Mouse (Mus musculus) intestine, embryonic 15.5 days (tissue): ENCODE results near the gene Ccdc74a. TPM values are rescaled to one million over a fixed set of nuclear protein-coding genes. Genes with fewer than 3 reads are reported as not detected.

Experiments used
- polyA plus RNA-seq: library from polyadenylated mRNA; unstranded; fragments of >200 nt; fragmentation: Nextera tagmentation; extraction: Ambion mirVana; gene quantifications from 2 replicates; pipeline ENCODE4 v1.2.1, GENCODE M21; 2015

Gene Ccdc74a
- polyA plus RNA-seq, 1 experiment from 2014 or later, result 6.7 TPM

Other genes starting within 250 kb of the Ccdc74a start
- 13.5 and 14.4 TPM in 2 replicates for gene Snap29, start 240.5 kb upstream of the Ccdc74a start, polyA plus RNA-seq
- 25.9 and 30.1 TPM in 2 replicates for gene Pi4ka, start 240.2 kb upstream of the Ccdc74a start, polyA plus RNA-seq
- gene Crkl, start 194.5 kb upstream of the Ccdc74a start, polyA plus RNA-seq, result 53.3 and 57.8 TPM in 2 replicates
- 5.4 and 6.1 TPM in 2 replicates for gene Aifm3, start 156.9 kb upstream of the Ccdc74a start, polyA plus RNA-seq
- 72.7 and 82.6 TPM in 2 replicates for gene Lztr1, start 137.8 kb upstream of the Ccdc74a start, polyA plus RNA-seq
- 52.7 and 54.0 TPM in 2 replicates for gene Thap7, start 115.3 kb upstream of the Ccdc74a start, polyA plus RNA-seq
- 0.27 and 0.29 TPM in 2 replicates for gene Lrrc74b, start 85.2 kb upstream of the Ccdc74a start, polyA plus RNA-seq
- gene P2rx6, start 84.6 kb upstream of the Ccdc74a start, polyA plus RNA-seq, result 0.60 and 0.80 TPM in 2 replicates
- 25.0 and 29.4 TPM in 2 replicates for gene Slc7a4, start 63.3 kb upstream of the Ccdc74a start, polyA plus RNA-seq
- gene Smpd4, start 27.1 kb upstream of the Ccdc74a start, polyA plus RNA-seq, result 26.8 and 27.5 TPM in 2 replicates
- gene Med15, start 86.4 kb downstream of the Ccdc74a start, polyA plus RNA-seq, result 38.0 and 43.0 TPM in 2 replicates
- gene Klhl22, start 113.1 kb downstream of the Ccdc74a start, polyA plus RNA-seq, result 52.3 and 55.6 TPM in 2 replicates
- gene Scarf2, start 150.8 kb downstream of the Ccdc74a start, polyA plus RNA-seq, result 11.5 and 11.7 TPM in 2 replicates
- not detected in 2 replicates for gene B830017H08Rik, start 186.7 kb downstream of the Ccdc74a start, polyA plus RNA-seq
- gene Car15, start 191.9 kb downstream of the Ccdc74a start, polyA plus RNA-seq, result 2.0 and 3.1 TPM in 2 replicates
- 0.18 and 0.27 TPM in 2 replicates for gene Gm20518, start 245.2 kb downstream of the Ccdc74a start, polyA plus RNA-seq
- gene Tssk1, start 247.8 kb downstream of the Ccdc74a start, polyA plus RNA-seq, result 0.08 TPM in 1 of 2 replicates, not detected in the other